Mouse (Mus musculus): ENCODE measurements around the gene Cd47.

GRCm38 (mm10) chr16:49949261-49949660 lies 148.9 kb downstream of the Cd47 start:
- TF ChIP-seq POLR2A (IDR thresholded peaks at IDR 0.05; ENCODE audit: insufficient read length, low read depth) (no peak), E2F4 (IDR thresholded peaks at IDR 0.05; ENCODE audit: insufficient read depth) (no peak), USF1 (IDR thresholded peaks at IDR 0.05; ENCODE audit: low read depth) (no peak), POLR2AphosphoS2 (IDR thresholded peaks at IDR 0.05; ENCODE audit: insufficient read length, low read depth) (no peak), TCF12 (IDR thresholded peaks at IDR 0.05; ENCODE audit: insufficient read depth, poor library complexity, severe bottlenecking) (no peak), MAX (IDR thresholded peaks at IDR 0.05; ENCODE audit: low read depth) (no peak), MYOD1 (IDR thresholded peaks at IDR 0.05; ENCODE audit: control insufficient read depth in 1 of 3, insufficient read length in 2 of 3, low read depth in 2 of 3) (no peak), CEBPB (IDR thresholded peaks at IDR 0.05; ENCODE audit: insufficient read depth, poor library complexity, severe bottlenecking) (no peak)

Data from myocyte (in vitro differentiated cells).